Mouse (Mus musculus) limb, embryonic 11.5 days (tissue): Measurements from ENCODE around the gene Rps6. TPM values are rescaled to one million over a fixed set of nuclear protein-coding genes. Genes with fewer than 3 reads are reported as not detected.

Experiments
- ATAC-seq: fragments of 200-750 bp; cut with Nextera tagmentation; 2 replicates; pipeline ENCODE4 v1.8.0; 2017; ENCODE audit warnings: low read depth; ENCODE audit not compliant: insufficient number of reproducible peaks, low FRiP score, low TSS enrichment
- DNase-seq: peaks from one replicate; pipeline ENCODE4 v3.0.0-alpha.2; 2015; ENCODE audit warnings: low spot score
- H3K27ac ChIP-seq: fragments of 300-500 bp; sonication (generic); replicated peaks from 2 replicates; pipeline ENCODE4 v1.5.1; 2014; ENCODE audit warnings: low read depth, mild to moderate bottlenecking, low read length
- H3K27me3 ChIP-seq: fragments of 300-500 bp; sonication (generic); 2 replicates; pipeline ENCODE4 v1.6.1; 2014; ENCODE audit warnings: mild to moderate bottlenecking, low read length, mixed read lengths; ENCODE audit not compliant: control insufficient read depth, insufficient read depth
- H3K36me3 ChIP-seq: fragments of 300-500 bp; sonication (generic); 2 replicates; pipeline ENCODE4 v1.6.1; 2014; ENCODE audit warnings: mild to moderate bottlenecking, low read length, moderate library complexity, mixed read lengths; ENCODE audit not compliant: control insufficient read depth, insufficient read depth
- H3K4me1 ChIP-seq: fragments of 300-500 bp; sonication (generic); 2 replicates; pipeline ENCODE4 v1.6.1; 2014; ENCODE audit warnings: low read length, mixed read lengths; ENCODE audit not compliant: control insufficient read depth, insufficient read depth
- H3K4me2 ChIP-seq: fragments of 300-500 bp; sonication (generic); 2 replicates; pipeline ENCODE4 v1.6.1; 2014; ENCODE audit warnings: low read depth, mild to moderate bottlenecking, moderate library complexity; ENCODE audit not compliant: severe bottlenecking
- H3K4me3 ChIP-seq: fragments of 300-500 bp; sonication (generic); 2 replicates; pipeline ENCODE4 v1.5.1; 2014; ENCODE audit warnings: low read depth, low read length
- H3K9ac ChIP-seq: fragments of 300-500 bp; sonication (generic); 2 replicates; pipeline ENCODE4 v1.6.1; 2014; ENCODE audit warnings: mild to moderate bottlenecking, low read length
- H3K9me3 ChIP-seq: fragments of 300-500 bp; sonication (generic); 2 replicates; pipeline ENCODE4 v1.6.1; 2016; ENCODE audit warnings: low read length; ENCODE audit not compliant: control insufficient read depth
- WGBS: fragments of 180-500 bp; shearing (Covaris S2); extraction: QIAGEN DNeasy Blood & Tissue Kit; methylation state at CpG from one replicate; pipeline ENCODE4 v1.1.7; 2014; 5-methylcytosine and 5-hydroxymethylcytosine counted together
- polyA plus RNA-seq: library from polyadenylated mRNA; unstranded; fragments of >200 nt; fragmentation: Nextera tagmentation; extraction: Ambion mirVana; gene quantifications from 2 replicates; pipeline ENCODE4 v1.2.1, GENCODE M21; 2014

Gene Rps6
- polyA plus RNA-seq, result 847 and 900 TPM in 2 replicates

GRCm38 (mm10) chr4:86857113-86858069 is at the start of gene Rps6:
TSS of gene Rps6 (minus strand) at chr4:86857412.
- peak within 1 kb of the TSS; percentile 95 for H3K27ac ChIP-seq
- peak within 1 kb of the TSS; percentile 100 for H3K9ac ChIP-seq
- no peaks in the 10 kb centered on the region for H3K27me3 ChIP-seq
- ATAC-seq (peak; percentile 98), DNase-seq (peak; percentile 97)
- WGBS, result under 1% methylated on average over 68 of the region's 68 CpGs
- H3K36me3 ChIP-seq, result peaks cover 22% of the 10 kb centered on the region
- H3K4me1 ChIP-seq, result no peaks in the 10 kb centered on the region
- H3K9me3 ChIP-seq, result no peaks in the 10 kb centered on the region
- H3K4me3 ChIP-seq, result peak within 1 kb of the TSS; percentile 99
- H3K4me2 ChIP-seq, result peak within 1 kb of the TSS; percentile 64

- no peak overlapping the region for H3K27ac ChIP-seq
- H3K4me2 ChIP-seq, result no peak overlapping the region
- 73% methylated on average over 1 of the region's 1 CpGs for WGBS
- no peaks in the 10 kb centered on the region for H3K4me1 ChIP-seq
- no peak overlapping the region for H3K4me3 ChIP-seq
- ATAC-seq (no peak), DNase-seq (no peak)
- no peaks in the 10 kb centered on the region for H3K36me3 ChIP-seq
- no peak overlapping the region for H3K9ac ChIP-seq
- no peaks in the 10 kb centered on the region for H3K27me3 ChIP-seq
- no peaks in the 10 kb centered on the region for H3K9me3 ChIP-seq
Observed at GRCm38 (mm10) chr4:86905869-86906268, 48.7 kb upstream of the Rps6 start.

GRCm38 (mm10) chr4:86904969-86905368 is 47.8 kb upstream of the Rps6 start:
- WGBS, result 36% methylated on average over 3 of the region's 3 CpGs
- no peak for ATAC-seq
- Histone ChIP-seq H3K4me2 (no peak overlapping the region), H3K27ac (no peak overlapping the region), H3K4me3 (no peak overlapping the region), H3K9me3 (no peaks in the 10 kb centered on the region), H3K9ac (no peak overlapping the region), H3K27me3 (no peaks in the 10 kb centered on the region), H3K36me3 (no peaks in the 10 kb centered on the region), H3K4me1 (no peaks in the 10 kb centered on the region)
- no peak for DNase-seq

- Histone ChIP-seq H3K4me2 (no peak overlapping the region), H3K9me3 (no peaks in the 10 kb centered on the region), H3K27me3 (no peaks in the 10 kb centered on the region), H3K27ac (no peak overlapping the region), H3K4me1 (no peaks in the 10 kb centered on the region), H3K9ac (no peak overlapping the region), H3K36me3 (no peaks in the 10 kb centered on the region), H3K4me3 (no peak overlapping the region)
- DNase-seq (no peak), ATAC-seq (no peak)
- WGBS, result 73% methylated on average over 6 of the region's 6 CpGs
Observed at GRCm38 (mm10) chr4:86902351-86902750, 45.1 kb upstream of the Rps6 start.

GRCm38 (mm10) chr4:86898791-86899474 is 41.7 kb upstream of the Rps6 start:
- Histone ChIP-seq H3K9ac (no peak overlapping the region), H3K27ac (no peak overlapping the region)
- DNase-seq, result peak; percentile 60

GRCm38 (mm10) chr4:86897411-86897810 is 40.2 kb upstream of the Rps6 start:
- no peak overlapping the region for H3K4me3 ChIP-seq
- 80% methylated on average over 7 of the region's 7 CpGs for WGBS
- no peak overlapping the region for H3K9ac ChIP-seq
- H3K27ac ChIP-seq, result no peak overlapping the region
- ATAC-seq, result no peak
- no peak for DNase-seq
- no peaks in the 10 kb centered on the region for H3K36me3 ChIP-seq
- H3K4me2 ChIP-seq, result no peak overlapping the region
- H3K27me3 ChIP-seq, result no peaks in the 10 kb centered on the region
- no peaks in the 10 kb centered on the region for H3K9me3 ChIP-seq
- H3K4me1 ChIP-seq, result no peaks in the 10 kb centered on the region

More at GRCm38 (mm10) chr4:86898791-86899474, 41.7 kb upstream of the Rps6 start:
- no peaks in the 10 kb centered on the region for H3K4me1 ChIP-seq
- ATAC-seq, result no peak; the same call in 1 of the 2 replicates
- no peak overlapping the region for H3K4me3 ChIP-seq
- H3K4me2 ChIP-seq, result no peak overlapping the region
- H3K36me3 ChIP-seq, result no peaks in the 10 kb centered on the region
- no peaks in the 10 kb centered on the region for H3K27me3 ChIP-seq
- H3K9me3 ChIP-seq, result no peaks in the 10 kb centered on the region
- WGBS, result 20% methylated on average over 14 of the region's 14 CpGs

GRCm38 (mm10) chr4:86887879-86888278 is 30.7 kb upstream of the Rps6 start:
- H3K27ac ChIP-seq, result no peak overlapping the region
- ATAC-seq (no peak), DNase-seq (no peak)
- WGBS, result 74% methylated on average over 5 of the region's 5 CpGs
- H3K9me3 ChIP-seq, result no peaks in the 10 kb centered on the region
- no peaks in the 10 kb centered on the region for H3K27me3 ChIP-seq
- H3K36me3 ChIP-seq, result no peaks in the 10 kb centered on the region
- no peak overlapping the region for H3K9ac ChIP-seq
- no peaks in the 10 kb centered on the region for H3K4me1 ChIP-seq
- H3K4me2 ChIP-seq, result no peak overlapping the region
- H3K4me3 ChIP-seq, result no peak overlapping the region

GRCm38 (mm10) chr4:86886160-86886878 is 29.1 kb upstream of the Rps6 start:
- ATAC-seq (no peak), DNase-seq (peak; percentile 28)
- H3K4me3 ChIP-seq, result peak overlapping the region; percentile 19; the same call in 1 of the 2 replicates
- no peak overlapping the region for H3K27ac ChIP-seq
- H3K27me3 ChIP-seq, result no peaks in the 10 kb centered on the region
- no peaks in the 10 kb centered on the region for H3K9me3 ChIP-seq
- H3K36me3 ChIP-seq, result no peaks in the 10 kb centered on the region
- no peak overlapping the region for H3K9ac ChIP-seq
- H3K4me2 ChIP-seq, result peak overlapping the region; percentile 36
- no peaks in the 10 kb centered on the region for H3K4me1 ChIP-seq
- WGBS, result 35% methylated on average over 18 of the region's 18 CpGs
